In the genomic region with DNA sequence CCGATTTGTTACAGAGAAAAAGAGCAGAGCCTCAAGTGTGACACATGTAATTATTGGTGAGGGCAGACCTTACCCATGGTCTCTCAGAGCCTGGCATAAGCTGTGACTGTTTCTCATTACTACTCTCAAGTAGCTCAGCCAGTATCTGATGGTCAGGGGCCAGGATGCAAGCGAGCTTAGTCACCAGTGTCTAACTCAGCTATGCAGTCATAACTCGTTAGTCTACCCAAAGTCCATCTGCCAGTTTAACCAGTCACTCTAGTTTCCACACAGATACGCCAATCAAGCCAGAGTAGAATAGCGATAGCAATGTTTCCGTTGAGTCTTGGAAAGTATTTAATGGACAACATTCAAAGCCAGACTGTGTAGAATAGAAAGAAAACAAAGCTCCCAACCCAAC, we compare ENCODE assay signal across 18 mouse cellular contexts.
A peak's percentile ranks its signal among the peaks of the same experiment; 100 is the strongest.
DNase-seq lines count a peak whose midpoint lies in the region; ATAC-seq and TF ChIP-seq lines count a peak whose summit lies in the region.
"Had no signal": no experiment of that assay in that cellular context is flagged by ENCODE, and none has a peak within 500 bp of the region (broad histone marks: within the 10 kb centered on the region; RNA-seq: fewer than 3 reads in every experiment).

No protein-coding gene starts in this region.

- H3K4me3 ChIP-seq in stomach, postnatal 0 days (ENCODE audit: low read depth, low read length) = no peak overlapping the region
- no peak overlapping the region for H3K4me3 ChIP-seq in hindbrain, embryonic 13.5 days
- H3K4me3 ChIP-seq: embryonic facial prominence, embryonic 12.5 days; forebrain, embryonic 13.5 days; gastrocnemius, adult 2 months; heart, embryonic 12.5 days; hindbrain, embryonic 10.5 days; hindbrain, embryonic 15.5 days had no signal

- no peak for TF ChIP-seq CTCF in stomach, postnatal 0 days (IDR thresholded peaks at IDR 0.05; ENCODE audit: low read depth)

- DNase-seq in cerebellum, postnatal 14 days = peak; percentile 22 to 36
- no peak for DNase-seq in cerebellum, adult 18-20 months
- peak; percentile 84 for DNase-seq in 3T3-L1 (ENCODE audit: low read depth, low spot score)
- peak; percentile 75 for DNase-seq in NIH3T3 (ENCODE audit: low read depth)
- DNase-seq in stomach, postnatal 0 days (ENCODE audit: low spot score) = no peak
- no peak for DNase-seq in retina, embryonic 14.5 days (ENCODE audit: low spot score)
- DNase-seq: adrenal gland, postnatal 14 days; gastrocnemius, adult 2 months; gastrocnemius, postnatal 25 days had no signal

- TF ChIP-seq EP300 in stomach, postnatal 0 days (optimal IDR thresholded peaks at IDR 0.05) = no peak

- 77% methylated on average over 6 of the region's 6 CpGs for WGBS in stomach, postnatal 0 days
- WGBS in hindbrain, embryonic 13.5 days = 91% methylated on average over 6 of the region's 6 CpGs

- H3K9ac ChIP-seq in stomach, postnatal 0 days (ENCODE audit: low read length) = no peak overlapping the region
- H3K9ac ChIP-seq in hindbrain, embryonic 13.5 days = no peak overlapping the region
- H3K9ac ChIP-seq: embryonic facial prominence, embryonic 12.5 days; forebrain, embryonic 13.5 days; forebrain, postnatal 0 days; heart, embryonic 12.5 days; hindbrain, embryonic 15.5 days had no signal

- peak; percentile 54; the same call in 1 of the 2 replicates for ATAC-seq in stomach, postnatal 0 days (ENCODE audit: low FRiP score, low TSS enrichment)
- ATAC-seq in hindbrain, embryonic 13.5 days (ENCODE audit: low FRiP score) = no peak
- ATAC-seq: activated CD4-positive, CD25-positive, alpha-beta regulatory T cell, adult 4 months; forebrain, embryonic 13.5 days; Patski had no signal

- no peaks in the 10 kb centered on the region for H3K36me3 ChIP-seq in stomach, postnatal 0 days (ENCODE audit: control insufficient read depth, insufficient read depth, low read length)
- no peaks in the 10 kb centered on the region for H3K36me3 ChIP-seq in hindbrain, embryonic 13.5 days
- H3K36me3 ChIP-seq: embryonic facial prominence, embryonic 12.5 days; heart, embryonic 12.5 days; hindbrain, embryonic 10.5 days; hindbrain, embryonic 15.5 days had no signal

- H3K9me3 ChIP-seq in stomach, postnatal 0 days (ENCODE audit: control insufficient read depth, low read length) = no peaks in the 10 kb centered on the region
- no peaks in the 10 kb centered on the region for H3K9me3 ChIP-seq in hindbrain, embryonic 13.5 days
- H3K9me3 ChIP-seq: embryonic facial prominence, embryonic 12.5 days; forebrain, embryonic 13.5 days; heart, embryonic 12.5 days; hindbrain, embryonic 10.5 days; hindbrain, embryonic 15.5 days had no signal

- no peak overlapping the region for H3K27ac ChIP-seq in stomach, postnatal 0 days (replicated peaks)
- H3K27ac ChIP-seq in hindbrain, embryonic 13.5 days = no peak overlapping the region
- H3K27ac ChIP-seq: embryonic facial prominence, embryonic 12.5 days; forebrain, embryonic 13.5 days; gastrocnemius, adult 2 months; hindbrain, embryonic 10.5 days; hindbrain, embryonic 15.5 days had no signal

- no peak overlapping the region for H3K4me2 ChIP-seq in stomach, postnatal 0 days (replicated peaks; ENCODE audit: low read depth)
- no peak overlapping the region for H3K4me2 ChIP-seq in hindbrain, embryonic 13.5 days
- H3K4me2 ChIP-seq: embryonic facial prominence, embryonic 12.5 days; forebrain, embryonic 13.5 days; heart, embryonic 12.5 days; hindbrain, embryonic 15.5 days had no signal

- H3K4me1 ChIP-seq in stomach, postnatal 0 days (replicated peaks; ENCODE audit: control insufficient read depth, insufficient read depth) = no peaks in the 10 kb centered on the region
- peaks cover 18% of the 10 kb centered on the region for H3K4me1 ChIP-seq in hindbrain, embryonic 13.5 days (replicated peaks)

- H3K27me3 ChIP-seq in stomach, postnatal 0 days (ENCODE audit: control insufficient read depth, insufficient read depth, low read length) = no peaks in the 10 kb centered on the region
- no peaks in the 10 kb centered on the region for H3K27me3 ChIP-seq in hindbrain, embryonic 13.5 days
- H3K27me3 ChIP-seq: embryonic facial prominence, embryonic 12.5 days; forebrain, embryonic 13.5 days; heart, embryonic 12.5 days; hindbrain, embryonic 15.5 days; Patski had no signal

Comparison
In these comparisons a context has a peak if more than half of its experiments do, and no peak if none do; other contexts are left out.
1. DNase-seq: peak in cerebellum, postnatal 14 days (2 of 2), 3T3-L1 (single experiment) and NIH3T3 (single experiment); none in cerebellum, adult 18-20 months (0 of 2), stomach, postnatal 0 days (single experiment) and retina, embryonic 14.5 days (single experiment).